Mouse (Mus musculus): ENCODE measurements around the gene Ap1b1. TPM values are rescaled to one million over a fixed set of nuclear protein-coding genes. Genes with fewer than 3 reads are reported as not detected.

The Ap1b1 gene
- total and polyA plus RNA-seq, 2 experiments from 2014 or later: 29.6 to 39.0 TPM

DNA sequence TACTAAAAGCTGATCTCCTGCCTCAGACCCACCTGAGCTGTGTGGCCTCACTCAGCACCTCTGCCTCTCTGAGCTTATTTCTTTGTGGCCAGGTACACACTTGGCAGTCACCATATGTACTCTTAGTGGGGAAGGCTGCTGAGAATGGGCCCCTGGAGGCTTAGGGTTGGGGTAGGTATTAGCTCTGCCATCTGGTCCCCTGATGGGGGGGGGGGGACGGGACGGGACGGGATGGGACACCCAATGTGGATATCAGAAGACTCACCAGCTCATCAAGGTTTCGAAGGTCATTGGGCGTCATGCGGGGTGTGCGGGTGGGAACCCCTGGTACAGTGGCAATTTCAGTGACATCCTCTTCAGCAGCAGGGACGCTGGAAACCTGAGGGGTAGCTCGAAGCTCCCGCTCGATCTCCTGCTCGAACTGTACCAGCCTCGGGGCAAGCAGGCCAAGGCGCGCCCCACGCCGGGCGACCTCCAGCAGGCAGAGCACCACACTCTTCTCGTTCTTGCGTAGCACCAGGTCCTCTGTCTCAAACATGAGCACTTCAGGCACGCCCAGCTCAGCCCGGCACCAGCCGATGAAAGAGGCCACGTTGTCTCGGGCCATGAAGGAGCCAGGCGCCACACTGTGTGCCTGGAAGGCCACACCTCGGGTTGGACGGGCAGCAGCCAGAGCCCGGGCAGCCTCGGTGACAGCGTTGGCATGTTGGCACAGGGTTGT lies 77.1 kb downstream of the Ap1b1 start:
- 68% methylated on average over 31 of the region's 31 CpGs for WGBS
- TF ChIP-seq EP300 (IDR thresholded peaks at IDR 0.05; ENCODE audit: low read depth): no peak
- TF ChIP-seq CTCF (IDR thresholded peaks at IDR 0.05; ENCODE audit: low read depth): no peak
- Histone ChIP-seq H3K27ac (ENCODE audit: low read depth) (no peak overlapping the region), H3K4me3 (ENCODE audit: low read depth, low read length) (peak overlapping the region; percentile 52), H3K27me3 (ENCODE audit: control insufficient read depth, insufficient read depth, low read length) (peaks cover 26% of the 10 kb centered on the region), H3K9ac (replicated peaks; ENCODE audit: low read depth, low read length) (peak overlapping the region; percentile 53; the same call in 1 of the 2 replicates), H3K4me1 (ENCODE audit: control insufficient read depth, insufficient read depth) (peaks cover 37% of the 10 kb centered on the region), H3K4me2 (ENCODE audit: low read depth, low read length) (peak overlapping the region; percentile 99), H3K9me3 (replicated peaks; ENCODE audit: control insufficient read depth, low read length) (no peaks in the 10 kb centered on the region), H3K36me3 (replicated peaks; ENCODE audit: control insufficient read depth, insufficient read depth, low read length) (peaks cover 12% of the 10 kb centered on the region)
- DNase-seq (ENCODE audit: low spot score) (no peak), ATAC-seq (ENCODE audit: insufficient read depth, low read depth) (no peak)

DNA sequence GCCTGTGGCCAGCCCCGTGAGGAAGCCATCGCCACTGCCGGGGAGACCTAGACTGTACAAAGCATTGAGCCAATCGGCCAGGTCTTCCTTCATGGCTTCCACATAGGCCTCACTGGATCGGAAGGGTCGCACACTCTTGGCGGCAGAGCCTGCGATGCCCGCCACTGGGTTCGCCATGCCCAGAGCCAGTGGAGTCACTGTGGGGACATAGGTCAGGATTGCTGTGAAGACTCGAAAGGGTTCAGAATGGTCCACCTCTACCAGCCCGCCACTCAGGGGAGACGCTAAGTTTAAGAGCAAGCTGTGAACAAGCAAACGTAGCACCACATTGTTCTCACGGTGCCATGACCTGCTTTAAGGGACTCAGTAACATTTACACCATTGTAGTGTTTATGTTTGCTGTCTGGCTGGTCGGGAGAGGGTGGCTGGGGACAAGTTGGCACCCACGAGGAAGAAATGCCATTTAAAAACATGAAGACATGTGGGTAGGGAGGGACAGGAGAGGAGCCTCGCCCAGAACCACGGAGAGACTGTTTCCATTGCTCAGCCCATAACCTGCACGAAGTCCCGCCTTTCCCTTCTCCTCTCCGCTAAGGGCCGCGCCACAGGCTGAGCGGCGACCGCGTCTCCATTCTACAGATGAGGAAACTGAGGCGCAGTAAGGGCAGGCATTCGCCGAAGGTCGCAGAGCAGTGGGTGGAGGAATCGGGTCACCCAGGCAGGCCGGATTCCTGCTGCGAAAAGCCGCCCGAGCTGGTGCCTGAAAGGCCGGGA lies 77.8 kb downstream of the Ap1b1 start:
- Histone ChIP-seq H3K9me3 (replicated peaks; ENCODE audit: control insufficient read depth, low read length) (no peaks in the 10 kb centered on the region), H3K4me1 (ENCODE audit: control insufficient read depth, insufficient read depth) (peaks cover 35% of the 10 kb centered on the region), H3K27ac (ENCODE audit: low read depth) (peak overlapping the region; percentile 50), H3K4me3 (ENCODE audit: low read depth, low read length) (peak overlapping the region; percentile 52), H3K36me3 (replicated peaks; ENCODE audit: control insufficient read depth, insufficient read depth, low read length) (peaks cover 19% of the 10 kb centered on the region), H3K9ac (replicated peaks; ENCODE audit: low read depth, low read length) (peak overlapping the region; percentile 53), H3K4me2 (ENCODE audit: low read depth, low read length) (peak overlapping the region; percentile 99), H3K27me3 (ENCODE audit: control insufficient read depth, insufficient read depth, low read length) (peaks cover 19% of the 10 kb centered on the region)
- no peak for TF ChIP-seq EP300 (IDR thresholded peaks at IDR 0.05; ENCODE audit: low read depth)
- no peak for DNase-seq (ENCODE audit: low spot score)
- no peak for ATAC-seq (ENCODE audit: insufficient read depth, low read depth)
- 16% methylated on average over 38 of the region's 38 CpGs for WGBS

DNA sequence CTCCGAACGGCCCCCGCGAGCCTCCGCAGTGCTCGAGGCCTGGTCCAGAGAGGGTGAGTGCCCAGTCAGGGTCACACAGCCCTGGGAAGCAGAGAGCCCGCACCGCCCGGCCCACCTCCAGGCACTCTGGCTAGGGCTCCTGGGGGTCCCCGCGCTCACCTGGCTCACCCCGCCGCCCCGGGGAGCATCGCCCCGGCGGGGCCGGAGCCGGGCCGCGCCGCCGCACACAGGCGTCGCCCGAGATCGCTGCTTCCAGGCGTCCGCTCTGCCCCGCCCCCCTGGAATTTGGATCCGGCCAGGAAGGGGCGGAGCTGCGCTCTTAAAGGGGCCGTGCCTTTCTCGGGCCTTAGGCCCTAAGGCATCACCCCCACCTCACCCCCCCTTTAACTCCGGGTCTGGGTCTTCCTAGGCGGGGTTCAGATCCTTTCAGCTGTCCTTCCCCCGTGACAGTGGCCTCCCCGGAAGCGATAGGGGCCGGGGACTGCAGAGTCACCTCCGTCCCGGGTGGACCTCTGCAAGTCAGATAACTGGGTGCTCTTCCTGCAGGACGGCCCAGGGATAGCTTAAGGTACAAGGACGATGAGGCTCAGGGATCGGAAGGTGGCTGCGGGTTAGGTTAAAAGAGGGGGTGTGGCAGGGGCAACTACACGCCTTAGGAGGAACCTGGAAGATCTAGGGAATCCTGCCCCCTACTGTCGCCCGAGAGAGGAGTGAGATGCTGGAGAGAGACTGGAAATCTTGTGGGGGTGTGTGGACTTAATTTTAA lies 78.6 kb downstream of the Ap1b1 start, which contains the start of gene Gas2l1:
Gas2l1 (minus strand) TSS at position 272 of the 766 bp plus-strand sequence.
- Histone ChIP-seq H3K4me1 (ENCODE audit: control insufficient read depth, insufficient read depth) (peaks cover 32% of the 10 kb centered on the region), H3K9me3 (replicated peaks; ENCODE audit: control insufficient read depth, low read length) (no peaks in the 10 kb centered on the region), H3K27me3 (ENCODE audit: control insufficient read depth, insufficient read depth, low read length) (peaks cover 11% of the 10 kb centered on the region), H3K4me2 (ENCODE audit: low read depth, low read length) (peak within 1 kb of the TSS; percentile 99), H3K36me3 (replicated peaks; ENCODE audit: control insufficient read depth, insufficient read depth, low read length) (peaks cover 24% of the 10 kb centered on the region), H3K4me3 (ENCODE audit: low read depth, low read length) (peak within 1 kb of the TSS; percentile 52), H3K9ac (replicated peaks; ENCODE audit: low read depth, low read length) (peak within 1 kb of the TSS; percentile 53), H3K27ac (ENCODE audit: low read depth) (peak within 1 kb of the TSS; percentile 50)
- ATAC-seq (ENCODE audit: insufficient read depth, low read depth): peak; percentile 83
- WGBS: 0% methylated on average over 46 of the region's 50 CpGs
- TF ChIP-seq EP300 (IDR thresholded peaks at IDR 0.05; ENCODE audit: low read depth): no peak; the same call in 1 of the 2 replicates
- TF ChIP-seq CTCF (IDR thresholded peaks at IDR 0.05; ENCODE audit: low read depth): peak; percentile 62
- peak; percentile 82 for DNase-seq (ENCODE audit: low spot score)

DNA sequence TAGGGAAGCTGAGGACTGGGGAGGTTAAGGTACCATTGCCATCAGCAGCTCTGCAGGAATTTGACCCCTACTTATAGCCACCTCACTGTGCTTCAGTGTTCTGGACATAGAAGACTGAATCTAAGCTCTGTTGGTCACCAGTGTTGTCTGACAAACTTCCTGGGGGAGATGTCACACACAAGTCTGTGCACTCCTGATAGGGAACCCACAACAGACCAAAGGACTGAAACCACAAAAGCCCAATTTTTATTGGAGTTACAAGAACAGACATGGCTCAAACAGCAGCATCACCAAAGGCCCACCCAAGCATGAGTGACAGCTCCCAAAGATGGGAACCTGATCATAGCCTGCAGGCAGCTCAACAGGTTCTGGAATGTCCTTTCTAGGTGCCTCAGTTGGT lies 80.4 kb downstream of the Ap1b1 start:
- TF ChIP-seq CTCF (IDR thresholded peaks at IDR 0.05; ENCODE audit: low read depth) (no peak), EP300 (IDR thresholded peaks at IDR 0.05; ENCODE audit: low read depth) (no peak)
- DNase-seq (ENCODE audit: low spot score): no peak
- Histone ChIP-seq H3K36me3 (replicated peaks; ENCODE audit: control insufficient read depth, insufficient read depth, low read length) (peaks cover 43% of the 10 kb centered on the region), H3K27me3 (ENCODE audit: control insufficient read depth, insufficient read depth, low read length) (no peaks in the 10 kb centered on the region), H3K4me1 (ENCODE audit: control insufficient read depth, insufficient read depth) (peaks cover 21% of the 10 kb centered on the region), H3K9me3 (replicated peaks; ENCODE audit: control insufficient read depth, low read length) (no peaks in the 10 kb centered on the region), H3K27ac (ENCODE audit: low read depth) (no peak overlapping the region), H3K9ac (replicated peaks; ENCODE audit: low read depth, low read length) (no peak overlapping the region), H3K4me3 (ENCODE audit: low read depth, low read length) (no peak overlapping the region), H3K4me2 (ENCODE audit: low read depth, low read length) (no peak overlapping the region)
- no peak for ATAC-seq (ENCODE audit: insufficient read depth, low read depth)
